Mouse (Mus musculus): Measurements from ENCODE around the gene Sec23a. TPM values are rescaled to one million over a fixed set of nuclear protein-coding genes. Genes with fewer than 3 reads are reported as not detected.
A peak's percentile ranks its signal among the peaks of the same experiment; 100 is the strongest.

Sec23a gene
- polyA plus RNA-seq, 1 experiment from 2014 or later: 69.3 TPM

- Histone ChIP-seq H3K9ac (ENCODE audit: low read length) (no peak overlapping the region), H3K4me2 (ENCODE audit: low read depth, low read length) (no peak overlapping the region), H3K36me3 (ENCODE audit: control insufficient read depth, insufficient read depth, low read length) (peaks cover 27% of the 10 kb centered on the region), H3K4me3 (ENCODE audit: low read length) (no peak overlapping the region), H3K27ac (ENCODE audit: low read length) (peak overlapping the region; percentile 75), H3K4me1 (replicated peaks; ENCODE audit: control insufficient read depth, insufficient read depth, low read length) (peaks cover 12% of the 10 kb centered on the region; the same call in 1 of the 2 replicates), H3K27me3 (ENCODE audit: control insufficient read depth, insufficient read depth, low read depth, low read length) (no peaks in the 10 kb centered on the region), H3K9me3 (ENCODE audit: control insufficient read depth, low read length) (no peaks in the 10 kb centered on the region)
- WGBS: 14% methylated on average over 7 of the region's 7 CpGs
- peak; percentile 48; the same call in 1 of the 2 replicates for ATAC-seq (ENCODE audit: low read depth)
Observed at GRCm38 (mm10) chr12:59040851-59041250, 29.0 kb upstream of the Sec23a start.

DNA sequence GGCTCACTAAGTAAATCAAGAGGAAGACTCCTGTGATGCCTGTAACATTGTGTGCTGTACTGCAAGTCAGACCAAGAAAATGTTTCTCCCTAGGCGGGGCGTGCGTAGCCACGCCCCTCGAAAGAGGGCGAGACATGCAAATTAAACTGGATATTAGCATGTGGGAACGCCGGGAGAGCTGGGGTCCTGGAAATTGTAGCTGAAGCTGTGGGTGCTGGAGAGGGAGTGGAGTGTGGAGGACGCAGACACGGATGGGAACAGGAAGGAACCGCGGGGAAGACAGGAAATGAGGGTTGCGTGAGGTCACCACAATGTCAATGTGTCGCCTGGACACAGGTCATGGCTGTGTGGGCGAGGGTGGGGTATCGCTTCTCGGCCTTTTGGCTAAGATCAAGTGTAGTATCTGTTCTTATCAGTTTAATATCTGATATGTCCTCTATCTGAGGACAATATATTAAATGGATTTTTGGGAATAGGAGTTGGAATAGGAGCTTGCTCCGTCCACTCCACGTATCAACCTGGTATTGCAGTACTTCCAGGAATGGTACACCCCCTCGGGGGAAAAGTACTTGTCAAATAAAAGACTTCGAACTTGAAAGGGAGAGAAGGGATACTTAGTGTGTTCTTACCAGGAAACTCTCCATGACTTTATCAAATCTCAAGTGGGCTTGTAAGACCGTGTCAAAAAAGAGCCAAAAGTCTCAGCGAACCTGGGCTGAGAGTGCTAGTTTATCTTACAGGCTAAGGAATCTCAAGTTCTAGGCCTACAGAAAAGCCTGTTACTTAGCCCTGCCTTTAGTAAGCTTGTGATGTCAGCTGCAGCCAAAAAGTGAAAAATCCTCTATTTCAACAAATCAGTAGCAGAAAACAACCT, 28.4 kb upstream of the Sec23a start:
- H3K9ac ChIP-seq (ENCODE audit: low read length): no peak overlapping the region
- 5% methylated on average over 23 of the region's 23 CpGs for WGBS
- no peaks in the 10 kb centered on the region for H3K27me3 ChIP-seq (ENCODE audit: control insufficient read depth, insufficient read depth, low read depth, low read length)
- peak overlapping the region; percentile 33 for H3K4me2 ChIP-seq (ENCODE audit: low read depth, low read length)
- ATAC-seq (ENCODE audit: low read depth): peak; percentile 93
- peaks cover 12% of the 10 kb centered on the region; the same call in 1 of the 2 replicates for H3K4me1 ChIP-seq (replicated peaks; ENCODE audit: control insufficient read depth, insufficient read depth, low read length)
- H3K9me3 ChIP-seq (ENCODE audit: control insufficient read depth, low read length): no peaks in the 10 kb centered on the region
- peaks cover 25% of the 10 kb centered on the region for H3K36me3 ChIP-seq (ENCODE audit: control insufficient read depth, insufficient read depth, low read length)
- 0 out of 2 replicates have a peak overlapping the region, but pooled peaks have one; percentile 5 for H3K4me3 ChIP-seq (ENCODE audit: low read length)
- peak overlapping the region; percentile 87 for H3K27ac ChIP-seq (ENCODE audit: low read length)

DNA sequence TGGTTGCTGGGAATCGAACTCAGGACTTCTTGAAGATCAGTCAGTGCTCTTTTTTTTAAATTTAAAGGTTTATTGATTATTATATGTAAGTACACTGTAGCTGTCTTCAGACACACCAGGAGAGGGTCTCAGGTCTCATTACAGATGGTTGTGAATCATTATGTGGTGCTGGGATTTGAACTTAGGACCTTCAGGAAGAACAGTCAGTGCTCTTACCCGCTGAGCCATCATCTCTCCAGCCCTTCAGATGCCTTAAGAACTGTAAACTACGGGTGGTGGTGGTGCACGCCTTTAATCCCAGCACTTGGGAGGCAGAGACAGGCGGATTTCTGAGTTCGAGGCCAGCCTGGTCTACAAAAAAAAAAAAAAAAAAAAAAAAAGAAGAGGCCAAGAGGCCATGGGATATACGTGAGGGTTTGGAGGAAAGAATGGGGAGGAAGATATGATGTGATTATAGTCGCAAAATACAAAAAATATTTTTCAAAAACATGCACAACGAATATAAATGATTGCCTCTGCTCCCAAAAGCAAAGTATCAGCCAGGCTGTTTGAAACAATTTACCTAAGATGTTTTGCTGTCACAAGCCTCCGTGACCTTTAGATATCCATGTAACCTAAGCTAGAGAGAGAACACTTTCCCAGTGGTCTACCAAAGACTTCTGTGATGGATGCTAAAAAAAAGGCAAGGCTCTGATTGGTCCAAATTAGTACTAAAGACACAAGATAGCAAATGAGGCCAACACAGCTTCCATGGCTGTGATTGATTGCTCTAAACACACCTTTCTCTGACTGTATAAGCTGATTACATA, 27.5 kb upstream of the Sec23a start:
- ATAC-seq (ENCODE audit: low read depth): no peak; the same call in 1 of the 2 replicates
- Histone ChIP-seq H3K27me3 (ENCODE audit: control insufficient read depth, insufficient read depth, low read depth, low read length) (no peaks in the 10 kb centered on the region), H3K27ac (ENCODE audit: low read length) (0 out of 2 replicates have a peak overlapping the region, but pooled peaks have one; percentile 15), H3K4me2 (ENCODE audit: low read depth, low read length) (peak overlapping the region; percentile 33; the same call in 1 of the 2 replicates), H3K9ac (ENCODE audit: low read length) (no peak overlapping the region), H3K4me3 (ENCODE audit: low read length) (no peak overlapping the region), H3K4me1 (replicated peaks; ENCODE audit: control insufficient read depth, insufficient read depth, low read length) (peaks cover 12% of the 10 kb centered on the region; the same call in 1 of the 2 replicates), H3K9me3 (ENCODE audit: control insufficient read depth, low read length) (no peaks in the 10 kb centered on the region), H3K36me3 (ENCODE audit: control insufficient read depth, insufficient read depth, low read length) (peaks cover 19% of the 10 kb centered on the region)
- WGBS: 67% methylated on average over 10 of the region's 10 CpGs

DNA sequence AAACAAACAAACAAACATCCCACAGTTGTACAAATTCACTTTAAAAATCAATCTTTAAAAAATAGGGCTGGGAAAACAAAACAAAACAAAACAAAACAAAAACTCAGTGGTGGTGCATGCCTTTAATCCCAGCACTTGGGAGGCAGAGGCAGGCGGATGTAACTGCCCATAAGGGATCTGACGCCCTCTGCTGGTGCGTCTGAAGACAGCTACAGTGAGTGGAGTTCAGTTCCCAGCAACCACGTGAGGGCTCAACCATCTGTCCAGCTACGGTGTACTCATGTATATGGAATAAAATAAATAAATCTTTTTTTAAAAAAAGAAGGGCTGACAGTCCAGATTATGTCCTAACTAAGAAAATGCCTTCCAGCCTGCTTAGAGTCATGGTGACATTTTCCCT, 20.3 kb upstream of the Sec23a start:
- H3K9ac ChIP-seq (ENCODE audit: low read length): no peak overlapping the region
- no peaks in the 10 kb centered on the region for H3K9me3 ChIP-seq (ENCODE audit: control insufficient read depth, low read length)
- no peak for ATAC-seq (ENCODE audit: low read depth)
- H3K4me3 ChIP-seq (ENCODE audit: low read length): no peak overlapping the region
- no peaks in the 10 kb centered on the region for H3K27me3 ChIP-seq (ENCODE audit: control insufficient read depth, insufficient read depth, low read depth, low read length)
- no peaks in the 10 kb centered on the region for H3K4me1 ChIP-seq (replicated peaks; ENCODE audit: control insufficient read depth, insufficient read depth, low read length)
- 59% methylated on average over 5 of the region's 5 CpGs for WGBS
- no peak overlapping the region for H3K27ac ChIP-seq (ENCODE audit: low read length)
- no peak overlapping the region for H3K4me2 ChIP-seq (ENCODE audit: low read depth, low read length)
- no peaks in the 10 kb centered on the region for H3K36me3 ChIP-seq (ENCODE audit: control insufficient read depth, insufficient read depth, low read length)

- H3K4me2 ChIP-seq (ENCODE audit: low read depth, low read length): no peak overlapping the region
- H3K27ac ChIP-seq (ENCODE audit: low read length): no peak overlapping the region
- WGBS: 72% methylated on average over 4 of the region's 4 CpGs
- ATAC-seq (ENCODE audit: low read depth): no peak
- no peak overlapping the region for H3K4me3 ChIP-seq (ENCODE audit: low read length)
- no peaks in the 10 kb centered on the region for H3K9me3 ChIP-seq (ENCODE audit: control insufficient read depth, low read length)
- H3K9ac ChIP-seq (ENCODE audit: low read length): no peak overlapping the region
- H3K4me1 ChIP-seq (replicated peaks; ENCODE audit: control insufficient read depth, insufficient read depth, low read length): no peaks in the 10 kb centered on the region
- peaks cover 25% of the 10 kb centered on the region for H3K36me3 ChIP-seq (ENCODE audit: control insufficient read depth, insufficient read depth, low read length)
- no peaks in the 10 kb centered on the region for H3K27me3 ChIP-seq (ENCODE audit: control insufficient read depth, insufficient read depth, low read depth, low read length)
Observed at GRCm38 (mm10) chr12:59021306-59021705, 9.5 kb upstream of the Sec23a start.

- no peaks in the 10 kb centered on the region for H3K4me1 ChIP-seq (replicated peaks; ENCODE audit: control insufficient read depth, insufficient read depth, low read length)
- no peak for ATAC-seq (ENCODE audit: low read depth)
- no peaks in the 10 kb centered on the region for H3K27me3 ChIP-seq (ENCODE audit: control insufficient read depth, insufficient read depth, low read depth, low read length)
- no peak overlapping the region for H3K9ac ChIP-seq (ENCODE audit: low read length)
- no peak overlapping the region for H3K4me3 ChIP-seq (ENCODE audit: low read length)
- no peaks in the 10 kb centered on the region for H3K9me3 ChIP-seq (ENCODE audit: control insufficient read depth, low read length)
- 96% methylated on average over 2 of the region's 2 CpGs for WGBS
- no peak overlapping the region for H3K4me2 ChIP-seq (ENCODE audit: low read depth, low read length)
- H3K27ac ChIP-seq (ENCODE audit: low read length): no peak overlapping the region
- peaks cover 22% of the 10 kb centered on the region for H3K36me3 ChIP-seq (ENCODE audit: control insufficient read depth, insufficient read depth, low read length)
Observed at GRCm38 (mm10) chr12:59019891-59020290, 8.1 kb upstream of the Sec23a start.

DNA sequence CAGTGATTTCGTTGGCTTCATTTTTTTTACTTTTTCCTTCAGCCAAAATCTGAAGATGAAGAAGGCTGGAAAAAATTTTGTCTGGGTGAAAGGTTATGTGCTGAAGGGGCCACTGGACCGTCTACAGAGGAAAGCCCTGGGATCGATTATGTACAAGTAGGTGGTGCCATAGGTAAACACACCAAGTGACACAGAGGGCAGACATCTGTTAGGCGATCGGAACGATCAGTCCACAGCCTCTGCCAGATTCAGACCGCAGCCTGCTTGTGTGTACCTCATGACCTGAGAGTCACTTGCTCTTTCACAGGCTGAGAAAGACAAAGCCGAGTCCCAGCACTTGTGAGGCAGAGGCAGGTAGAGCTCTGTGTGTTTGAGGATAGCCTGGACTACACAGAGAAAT, 6.2 kb upstream of the Sec23a start:
- H3K27ac ChIP-seq (ENCODE audit: low read length): no peak overlapping the region
- H3K27me3 ChIP-seq (ENCODE audit: control insufficient read depth, insufficient read depth, low read depth, low read length): no peaks in the 10 kb centered on the region
- no peaks in the 10 kb centered on the region for H3K9me3 ChIP-seq (ENCODE audit: control insufficient read depth, low read length)
- H3K9ac ChIP-seq (ENCODE audit: low read length): no peak overlapping the region
- no peak overlapping the region for H3K4me3 ChIP-seq (ENCODE audit: low read length)
- no peak for ATAC-seq (ENCODE audit: low read depth)
- WGBS: 70% methylated on average over 8 of the region's 8 CpGs
- H3K36me3 ChIP-seq (ENCODE audit: control insufficient read depth, insufficient read depth, low read length): peaks cover 22% of the 10 kb centered on the region
- H3K4me1 ChIP-seq (replicated peaks; ENCODE audit: control insufficient read depth, insufficient read depth, low read length): no peaks in the 10 kb centered on the region; the same call in 1 of the 2 replicates
- no peak overlapping the region for H3K4me2 ChIP-seq (ENCODE audit: low read depth, low read length)

- H3K27ac ChIP-seq (ENCODE audit: low read length): peak within 1 kb of the TSS; percentile 88
- H3K27me3 ChIP-seq (ENCODE audit: control insufficient read depth, insufficient read depth, low read depth, low read length): no peaks in the 10 kb centered on the region
- H3K9ac ChIP-seq (ENCODE audit: low read length): peak within 1 kb of the TSS; percentile 80
- no peaks in the 10 kb centered on the region for H3K9me3 ChIP-seq (ENCODE audit: control insufficient read depth, low read length)
- H3K4me2 ChIP-seq (ENCODE audit: low read depth, low read length): peak within 1 kb of the TSS; percentile 91
- ATAC-seq (ENCODE audit: low read depth): peak; percentile 70
- H3K36me3 ChIP-seq (ENCODE audit: control insufficient read depth, insufficient read depth, low read length): peaks cover 7% of the 10 kb centered on the region
- H3K4me1 ChIP-seq (replicated peaks; ENCODE audit: control insufficient read depth, insufficient read depth, low read length): peaks cover 18% of the 10 kb centered on the region
- H3K4me3 ChIP-seq (ENCODE audit: low read length): peak within 1 kb of the TSS; percentile 62
- WGBS: under 1% methylated on average over 28 of the region's 28 CpGs
Observed at GRCm38 (mm10) chr12:59013234-59013633, 1.4 kb upstream of the Sec23a start, which contains the start of gene Gemin2. Gene Gemin2, plus strand, starts transcription at chr12:59013393.

- WGBS: under 1% methylated on average over 7 of the region's 7 CpGs
- peak overlapping the region; percentile 62 for H3K4me3 ChIP-seq (ENCODE audit: low read length)
- peaks cover 19% of the 10 kb centered on the region for H3K4me1 ChIP-seq (replicated peaks; ENCODE audit: control insufficient read depth, insufficient read depth, low read length)
- H3K9me3 ChIP-seq (ENCODE audit: control insufficient read depth, low read length): no peaks in the 10 kb centered on the region
- no peak for ATAC-seq (ENCODE audit: low read depth)
- H3K4me2 ChIP-seq (ENCODE audit: low read depth, low read length): peak overlapping the region; percentile 91
- H3K36me3 ChIP-seq (ENCODE audit: control insufficient read depth, insufficient read depth, low read length): peaks cover 3% of the 10 kb centered on the region; the same call in 1 of the 2 replicates
- no peaks in the 10 kb centered on the region for H3K27me3 ChIP-seq (ENCODE audit: control insufficient read depth, insufficient read depth, low read depth, low read length)
- peak overlapping the region; percentile 80 for H3K9ac ChIP-seq (ENCODE audit: low read length)
- H3K27ac ChIP-seq (ENCODE audit: low read length): peak overlapping the region; percentile 88
Observed at GRCm38 (mm10) chr12:59012710-59013091, 884 bp upstream of the Sec23a start.

All from lung, embryonic 16.5 days (tissue).